Mouse (Mus musculus) liver, embryonic 14.5 days (tissue): Measurements from ENCODE around the gene Optn. TPM values are rescaled to one million over a fixed set of nuclear protein-coding genes. Genes with fewer than 3 reads are reported as not detected.

Experiments
- ATAC-seq: fragments of 200-750 bp; cut with Nextera tagmentation; 2 replicates; pipeline ENCODE4 v1.8.0; 2017; ENCODE audit warnings: moderate number of reproducible peaks, mild to moderate bottlenecking, moderate library complexity; ENCODE audit not compliant: insufficient read depth
- DNase-seq, 3 experiments: peaks; one replicate each; pipeline ENCODE4 v3.0.0-alpha.2; 2012 to 2013; ENCODE audit warnings: low read depth in 3 of 3, low spot score in 3 of 3
- H3K27ac ChIP-seq: fragments of 300-500 bp; sonication (generic); 2 replicates; pipeline ENCODE4 v1.5.1; 2014; ENCODE audit warnings: moderate library complexity, mild to moderate bottlenecking, control low read depth, inconsistent platforms
- H3K27me3 ChIP-seq: fragments of 300-500 bp; sonication (generic); 2 replicates; pipeline ENCODE4 v1.6.1; 2014; ENCODE audit warnings: mild to moderate bottlenecking, low read length, moderate library complexity; ENCODE audit not compliant: control insufficient read depth, insufficient read depth
- H3K36me3 ChIP-seq: fragments of 300-500 bp; sonication (generic); replicated peaks from 2 replicates; pipeline ENCODE4 v1.6.1; 2014; ENCODE audit warnings: low read depth; ENCODE audit not compliant: control insufficient read depth, insufficient read depth
- H3K4me1 ChIP-seq, 2 experiments: fragments of 200-500 bp in 1 of 2; fragments of 300-500 bp in 1 of 2; sonication (generic) in 1 of 2; replicated peaks; 2 replicates each; pipeline ENCODE4 v1.6.1; 2012 to 2014; ENCODE audit warnings: antibody characterized with exemption in 1 of 2, inconsistent platforms in 1 of 2, low read length in 1 of 2; ENCODE audit not compliant: control insufficient read depth in 2 of 2, insufficient read depth in 2 of 2
- H3K4me2 ChIP-seq: fragments of 300-500 bp; sonication (generic); 2 replicates; pipeline ENCODE4 v1.6.1; 2014; ENCODE audit warnings: low read depth, mild to moderate bottlenecking, control low read depth, moderate library complexity
- H3K4me3 ChIP-seq, 2 experiments: fragments of 200-500 bp in 1 of 2; fragments of 300-500 bp in 1 of 2; sonication (generic) in 1 of 2; 2 replicates each; pipeline ENCODE4 v1.5.1; 2012 to 2014; ENCODE audit warnings: low read depth in 2 of 2, low read length in 2 of 2, mild to moderate bottlenecking in 2 of 2, control low read depth in 1 of 2, inconsistent platforms in 1 of 2, moderate library complexity in 1 of 2; ENCODE audit not compliant: insufficient read depth in 1 of 2
- H3K9ac ChIP-seq: fragments of 300-500 bp; sonication (generic); replicated peaks from 2 replicates; pipeline ENCODE4 v1.6.1; 2014; ENCODE audit warnings: mild to moderate bottlenecking, control low read depth, moderate library complexity
- H3K9me3 ChIP-seq: fragments of 300-500 bp; sonication (generic); 2 replicates; pipeline ENCODE4 v1.6.1; 2016; ENCODE audit warnings: low read length, mixed read lengths; ENCODE audit not compliant: control insufficient read depth
- CTCF ChIP-seq: IDR thresholded peaks from 2 replicates; pipeline ENCODE4 v1.5.1; 2016; ENCODE audit warnings: antibody characterized with exemption, low read depth, control low read depth
- EP300 ChIP-seq: IDR thresholded peaks from 2 replicates; pipeline ENCODE4 v1.6.1; 2016; ENCODE audit warnings: antibody characterized with exemption, low read depth
- WGBS: fragments of 180-500 bp; shearing (Covaris S2); extraction: QIAGEN DNeasy Blood & Tissue Kit; methylation state at CpG from one replicate; pipeline ENCODE4 v1.1.7; 2014; ENCODE audit not compliant: insufficient replicate concordance; 5-methylcytosine and 5-hydroxymethylcytosine counted together
- polyA plus RNA-seq, 2 experiments: library from polyadenylated mRNA; depleted of rRNA in 1 of 2; stranded (reverse) in 1 of 2; unstranded in 1 of 2; fragments of >200 nt; fragmentation: Nextera tagmentation in 1 of 2; extraction: Ambion mirVana in 1 of 2; gene quantifications; 2 replicates each; pipeline versions ENCODE4 v1.2.1 to v1.2.3; 2012 to 2014

Optn gene
- polyA plus RNA-seq, 2 experiments, result 6.4 to 15.6 TPM

DNA sequence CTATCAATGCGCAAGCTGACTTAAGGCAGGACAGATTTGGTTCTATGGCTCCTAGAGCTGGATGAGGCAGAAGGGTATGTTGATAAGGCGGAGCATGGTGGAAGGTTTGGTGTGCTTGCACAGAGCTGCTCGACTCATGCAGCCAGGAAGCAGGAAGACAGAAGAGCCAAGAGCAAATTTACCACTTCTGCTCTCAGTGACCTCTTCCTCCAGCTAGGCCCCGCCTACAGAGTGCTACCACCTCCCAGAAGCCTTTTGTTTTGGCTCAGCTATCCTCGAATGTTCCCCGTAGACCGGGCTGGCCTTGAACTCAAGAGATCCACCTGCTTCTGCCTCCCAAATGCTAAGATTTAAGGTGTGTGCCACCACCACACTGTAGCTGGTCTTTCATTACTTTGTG is 49.2 kb downstream of the Optn start:
- no peak overlapping the region for H3K4me3 ChIP-seq
- H3K27me3 ChIP-seq, result no peaks in the 10 kb centered on the region
- no peaks in the 10 kb centered on the region for H3K9me3 ChIP-seq
- no peak overlapping the region for H3K9ac ChIP-seq
- H3K4me2 ChIP-seq, result no peak overlapping the region
- DNase-seq, result no peak
- H3K36me3 ChIP-seq, result peaks cover 2% of the 10 kb centered on the region
- H3K27ac ChIP-seq, result no peak overlapping the region
- WGBS, result 48% methylated on average over 7 of the region's 7 CpGs
- no peak for ATAC-seq
- peaks cover 11 to 17% of the 10 kb centered on the region in 2 experiments for H3K4me1 ChIP-seq
- TF ChIP-seq CTCF (no peak), EP300 (no peak)

DNA sequence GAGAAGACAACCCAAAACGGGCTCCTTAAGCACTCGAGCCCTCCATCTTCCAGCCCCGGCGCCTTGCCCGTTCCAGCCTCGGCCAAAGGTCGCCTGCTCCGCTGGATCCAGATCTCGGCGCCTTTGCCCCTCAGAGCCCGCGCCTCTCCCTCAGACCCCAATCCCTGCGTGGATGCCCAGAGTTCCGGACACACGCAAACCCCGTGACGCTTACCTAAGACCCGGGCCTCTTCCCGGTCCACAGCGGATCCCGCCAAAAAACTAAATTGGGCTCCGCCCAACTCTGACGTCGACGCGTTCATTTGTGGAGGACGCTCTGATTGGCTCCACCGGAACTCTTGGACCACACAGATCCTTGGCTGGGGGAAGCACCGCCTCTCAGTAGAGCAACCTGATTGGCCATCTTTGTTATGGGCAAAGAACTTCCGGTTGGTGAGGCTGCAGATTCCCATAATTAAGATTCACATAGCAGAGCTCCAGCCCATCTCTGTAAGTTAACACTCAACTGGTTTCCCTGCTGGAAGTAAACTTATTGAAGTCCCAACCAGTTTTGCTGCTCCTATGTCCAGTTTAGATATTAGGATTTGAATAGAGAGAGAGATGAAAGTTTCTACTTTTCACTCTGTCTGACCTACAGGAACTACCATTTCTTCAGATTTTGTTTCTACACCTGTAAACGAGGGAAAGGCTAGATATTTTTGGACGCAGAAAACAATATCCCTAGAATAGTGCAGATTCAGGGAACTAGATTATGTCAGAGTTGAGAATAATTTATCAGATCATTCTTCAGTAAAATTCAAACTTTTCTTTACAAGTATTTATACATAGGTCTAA is 51.1 kb downstream of the Optn start, which contains the start of gene Mcm10:
Gene Mcm10, minus strand, starts transcription at position 301 of the 834 bp plus-strand sequence.
- H3K9ac ChIP-seq, result peak within 1 kb of the TSS; percentile 88
- H3K4me3 ChIP-seq, result peak within 1 kb of the TSS; percentile 85 to 96
- peaks cover 15% of the 10 kb centered on the region for H3K36me3 ChIP-seq
- ATAC-seq (peak; percentile 99), DNase-seq (peak; percentile 95 to 97 (median 95))
- peak within 1 kb of the TSS; percentile 77 for H3K4me2 ChIP-seq
- no peaks in the 10 kb centered on the region for H3K9me3 ChIP-seq
- peaks cover 11 to 17% of the 10 kb centered on the region in 2 experiments for H3K4me1 ChIP-seq
- WGBS, result 2% methylated on average over 32 of the region's 32 CpGs
- H3K27ac ChIP-seq, result peak within 1 kb of the TSS; percentile 50
- no peaks in the 10 kb centered on the region for H3K27me3 ChIP-seq
- 0 out of 2 replicates have a peak, but pooled peaks have one; percentile 19 for TF ChIP-seq EP300
- TF ChIP-seq CTCF, result no peak

DNA sequence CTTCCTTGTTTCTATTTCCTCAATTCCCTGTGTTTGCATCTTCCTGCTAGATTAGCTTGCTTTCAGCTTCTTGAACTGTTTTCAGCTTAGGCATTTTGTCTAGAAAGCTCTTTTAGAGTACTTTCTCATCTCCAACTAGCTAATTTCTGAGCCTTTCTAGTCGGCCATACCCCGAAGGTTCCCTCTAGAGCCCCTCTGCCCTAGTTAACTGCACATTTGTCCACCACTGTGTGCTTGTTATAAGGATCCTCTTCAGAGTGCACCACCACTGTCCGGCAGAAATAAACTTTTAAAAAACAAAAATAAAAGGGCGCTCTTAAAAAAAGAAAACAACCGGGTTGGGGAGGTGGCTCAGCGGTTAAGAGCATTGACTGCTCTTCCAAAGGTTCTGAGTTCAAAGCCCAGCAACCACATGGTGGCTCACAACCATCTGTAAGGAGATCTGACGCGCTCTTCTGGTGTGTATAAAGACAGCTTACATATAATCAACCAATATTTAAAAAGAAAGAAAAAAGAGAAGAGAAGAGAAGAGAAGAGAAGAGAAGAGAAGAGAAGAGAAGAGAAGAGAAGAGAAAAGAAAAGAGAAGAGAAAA is 51.9 kb downstream of the Optn start:
- Histone ChIP-seq H3K4me3 (peak overlapping the region; percentile 85 to 96), H3K4me2 (peak overlapping the region; percentile 77), H3K9ac (peak overlapping the region; percentile 88), H3K27ac (peak overlapping the region; percentile 50), H3K27me3 (no peaks in the 10 kb centered on the region), H3K36me3 (peaks cover 22% of the 10 kb centered on the region), H3K4me1 (peaks cover 11 to 17% of the 10 kb centered on the region in 2 experiments), H3K9me3 (no peaks in the 10 kb centered on the region)
- TF ChIP-seq CTCF (no peak), EP300 (no peak)
- ATAC-seq (peak; percentile 54; the same call in 1 of the 2 replicates), DNase-seq (no peak)
- 5% methylated on average over 8 of the region's 8 CpGs for WGBS

DNA sequence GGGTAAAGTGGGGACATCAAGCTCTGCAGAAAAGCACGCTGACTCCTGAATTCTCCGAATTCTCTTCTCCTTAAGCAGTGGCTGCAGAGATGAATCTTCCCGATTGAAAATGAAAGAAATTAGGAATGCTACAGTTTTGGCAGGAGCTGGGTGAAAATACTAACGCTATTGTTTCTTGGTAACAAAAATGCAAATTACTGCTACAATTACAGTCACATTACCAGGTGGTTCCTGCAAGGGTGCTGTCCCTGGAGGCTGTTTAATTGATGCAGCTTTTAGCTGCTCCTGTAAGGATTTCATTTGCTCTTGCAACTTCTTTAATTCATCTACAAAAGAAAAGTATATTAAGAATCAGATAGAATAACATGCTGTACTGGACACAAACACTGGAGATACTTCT is 56.7 kb downstream of the Optn start:
- TF ChIP-seq EP300, result no peak
- TF ChIP-seq CTCF, result no peak
- Histone ChIP-seq H3K9me3 (no peaks in the 10 kb centered on the region), H3K27ac (no peak overlapping the region), H3K27me3 (no peaks in the 10 kb centered on the region), H3K4me3 (no peak overlapping the region), H3K4me1 (peaks cover 3 to 10% of the 10 kb centered on the region in 2 experiments), H3K36me3 (peaks cover 64% of the 10 kb centered on the region), H3K4me2 (no peak overlapping the region), H3K9ac (no peak overlapping the region)
- WGBS, result 90% methylated on average over 4 of the region's 4 CpGs
- no peak for ATAC-seq
- DNase-seq, result no peak

DNA sequence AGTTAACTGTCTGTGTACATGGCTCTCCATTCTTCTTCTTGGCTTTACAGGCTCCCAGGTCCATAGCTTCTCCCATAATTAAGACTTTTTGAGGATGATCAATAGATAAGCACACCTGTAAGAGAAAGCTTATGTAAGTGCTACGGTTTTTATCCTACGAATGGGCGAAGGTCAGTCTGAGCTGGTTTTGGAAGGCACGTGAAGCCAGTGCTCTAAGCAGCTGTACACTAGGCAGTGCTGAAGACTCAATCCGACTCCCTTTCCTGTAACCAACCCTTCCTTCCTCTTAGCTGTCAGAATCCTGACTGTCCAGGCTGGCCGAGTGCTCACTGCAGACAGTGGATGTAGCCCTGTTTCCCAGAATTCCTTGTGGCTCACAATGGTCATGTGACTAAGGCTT is 62.6 kb downstream of the Optn start:
- Histone ChIP-seq H3K27ac (no peak overlapping the region), H3K4me1 (peaks cover 0 to under 1% of the 10 kb centered on the region in 2 experiments; a peak in 1 of 4 replicates), H3K9me3 (no peaks in the 10 kb centered on the region), H3K4me2 (no peak overlapping the region), H3K9ac (no peak overlapping the region), H3K4me3 (no peak overlapping the region), H3K27me3 (no peaks in the 10 kb centered on the region), H3K36me3 (peaks cover 90% of the 10 kb centered on the region)
- TF ChIP-seq CTCF (no peak), EP300 (no peak)
- WGBS, result 89% methylated on average over 6 of the region's 6 CpGs
- DNase-seq, result no peak
- no peak for ATAC-seq
